Mouse (Mus musculus): ENCODE data around the gene Sco2. TPM values are rescaled to one million over a fixed set of nuclear protein-coding genes. Genes with fewer than 3 reads are reported as not detected.

The Sco2 gene
- 17.1 to 18.9 TPM (median 18.3 TPM) in 4 replicates for total RNA-seq (2023; ENCODE audit: inconsistent age)

GRCm38 (mm10) chr15:89373762-89374248, at the start of gene Sco2:
Gene Sco2, minus strand, starts transcription at chr15:89373846.

GRCm38 (mm10) chr15:89410118-89410517, 36.5 kb upstream of the Sco2 start, which contains the start of gene Syce3:
Gene Syce3, minus strand, starts transcription at chr15:89410503.

GRCm38 (mm10) chr15:89384617-89385016, 11.0 kb upstream of the Sco2 start, which contains the start of gene Klhdc7b:
Gene Klhdc7b, plus strand, starts transcription at chr15:89384917.

GRCm38 (mm10) chr15:89378831-89379401, 5.3 kb upstream of the Sco2 start, which contains the start of gene Odf3b:
Gene Odf3b, minus strand, starts transcription at chr15:89379282.

GRCm38 (mm10) chr15:89376957-89377356, 3.3 kb upstream of the Sco2 start, which contains the start of gene Tymp:
Gene Tymp, minus strand, starts transcription at chr15:89377039.

GRCm38 (mm10) chr15:89355241-89356187, 18.1 kb downstream of the Sco2 start, which contains the start of the genes Lmf2 and Ncaph2:
Gene Lmf2, minus strand, starts transcription at chr15:89355659.
Gene Ncaph2, plus strand, starts transcription at chr15:89355719.

GRCm38 (mm10) chr15:89334271-89334670, 39.4 kb downstream of the Sco2 start, which contains the start of gene Miox:
Gene Miox, plus strand, starts transcription at chr15:89334398.

GRCm38 (mm10) chr15:89322670-89323522, 50.8 kb downstream of the Sco2 start, which contains the start of gene Adm2:
Gene Adm2, plus strand, starts transcription at chr15:89322720.

Other genes with a start within 250 kb of the Sco2 start
- gene Hdac10, start 245.1 kb downstream of the Sco2 start, total RNA-seq (2023; ENCODE audit: inconsistent age): 92.4 to 97.6 TPM (median 94.4 TPM) in 4 replicates
- gene Mapk12, start 233.1 kb downstream of the Sco2 start, total RNA-seq (2023; ENCODE audit: inconsistent age): 8.8 to 11.9 TPM (median 10.5 TPM) in 4 replicates
- gene Mapk11, start 224.2 kb downstream of the Sco2 start, total RNA-seq (2023; ENCODE audit: inconsistent age): 73.7 to 80.8 TPM (median 77.0 TPM) in 4 replicates
- gene Plxnb2, start 193.1 kb downstream of the Sco2 start, total RNA-seq (2023; ENCODE audit: inconsistent age): 7.2 to 13.8 TPM (median 10.2 TPM) in 4 replicates
- 26.4 to 33.2 TPM (median 31.3 TPM) in 4 replicates for gene Dennd6b, start 177.3 kb downstream of the Sco2 start, total RNA-seq (2023; ENCODE audit: inconsistent age)
- gene Ppp6r2, start 162.3 kb downstream of the Sco2 start, total RNA-seq (2023; ENCODE audit: inconsistent age): 57.9 to 61.0 TPM (median 59.6 TPM) in 4 replicates
- gene Sbf1, start 58.5 kb downstream of the Sco2 start, total RNA-seq (2023; ENCODE audit: inconsistent age): 231 to 274 TPM (median 254 TPM) in 4 replicates
- gene Adm2, start 51.1 kb downstream of the Sco2 start, total RNA-seq (2023; ENCODE audit: inconsistent age): not detected in 4 replicates
- gene Miox, start 39.4 kb downstream of the Sco2 start, total RNA-seq (2023; ENCODE audit: inconsistent age): not detected in 4 replicates
- gene Lmf2, start 18.2 kb downstream of the Sco2 start, total RNA-seq (2023; ENCODE audit: inconsistent age): 40.7 to 60.9 TPM (median 56.0 TPM) in 4 replicates
- gene Ncaph2, start 18.1 kb downstream of the Sco2 start, total RNA-seq (2023; ENCODE audit: inconsistent age): 125 to 135 TPM (median 132 TPM) in 4 replicates
- 0.39 to 1.3 TPM (median 0.75 TPM) in 4 replicates for gene Tymp, start 3.2 kb upstream of the Sco2 start, total RNA-seq (2023; ENCODE audit: inconsistent age)
- not detected in 4 replicates for gene Odf3b, start 5.4 kb upstream of the Sco2 start, total RNA-seq (2023; ENCODE audit: inconsistent age)
- gene Klhdc7b, start 11.1 kb upstream of the Sco2 start, total RNA-seq (2023; ENCODE audit: inconsistent age): not detected in 4 replicates
- gene Syce3, start 36.7 kb upstream of the Sco2 start, total RNA-seq (2023; ENCODE audit: inconsistent age): not detected in 4 replicates
- gene Cpt1b, start 52.0 kb upstream of the Sco2 start, total RNA-seq (2023; ENCODE audit: inconsistent age): 7.3 to 12.6 TPM (median 8.2 TPM) in 4 replicates
- 8.6 to 15.8 TPM (median 10.5 TPM) in 4 replicates for gene C730034F03Rik, start 55.7 kb upstream of the Sco2 start, total RNA-seq (2023; ENCODE audit: inconsistent age)
- 1.6 to 2.3 TPM in 2 of 4 replicates, not detected in the others for gene Gm44502, start 55.9 kb upstream of the Sco2 start, total RNA-seq (2023; ENCODE audit: inconsistent age)
- 312 to 334 TPM (median 321 TPM) in 4 replicates for gene Chkb, start 56.1 kb upstream of the Sco2 start, total RNA-seq (2023; ENCODE audit: inconsistent age)
- not detected in 4 replicates for gene Mapk8ip2, start 80.1 kb upstream of the Sco2 start, total RNA-seq (2023; ENCODE audit: inconsistent age)
- gene Arsa, start 103.6 kb upstream of the Sco2 start, total RNA-seq (2023; ENCODE audit: inconsistent age): 15.7 to 19.9 TPM (median 17.7 TPM) in 4 replicates
- gene Shank3, start 125.8 kb upstream of the Sco2 start, total RNA-seq (2023; ENCODE audit: inconsistent age): 0.26 TPM in 1 of 4 replicates, not detected in the others
- gene Acr, start 194.5 kb upstream of the Sco2 start, total RNA-seq (2023; ENCODE audit: inconsistent age): not detected in 4 replicates
- 3.3 to 5.7 TPM (median 4.6 TPM) in 4 replicates for gene Rabl2, start 218.1 kb upstream of the Sco2 start, total RNA-seq (2023; ENCODE audit: inconsistent age)

Measured in B cell, adult (primary cell).